Mouse (Mus musculus) kidney, embryonic 14.5 days (tissue): ENCODE results near the gene Cox15. TPM values are rescaled to one million over a fixed set of nuclear protein-coding genes. Genes with fewer than 3 reads are reported as not detected.

Experiments used
- ATAC-seq: fragments of 200-750 bp; cut with Nextera tagmentation; 2 replicates; pipeline ENCODE4 v1.8.0; 2017; ENCODE audit warnings: moderate number of reproducible peaks, mild to moderate bottlenecking, moderate TSS enrichment, moderate library complexity; ENCODE audit not compliant: low FRiP score, low TSS enrichment
- H3K27ac ChIP-seq: fragments of 300-500 bp; sonication (generic); 2 replicates; pipeline ENCODE4 v1.5.1; 2014; ENCODE audit warnings: low read depth, mild to moderate bottlenecking, low read length, moderate library complexity, mixed read lengths
- H3K27me3 ChIP-seq: fragments of 300-500 bp; sonication (generic); 2 replicates; pipeline ENCODE4 v1.6.1; 2014; ENCODE audit warnings: mild to moderate bottlenecking, low read length; ENCODE audit not compliant: control insufficient read depth, insufficient read depth
- H3K36me3 ChIP-seq: fragments of 300-500 bp; sonication (generic); 2 replicates; pipeline ENCODE4 v1.6.1; 2014; ENCODE audit warnings: low read length, mixed read lengths; ENCODE audit not compliant: control insufficient read depth, insufficient read depth
- H3K4me1 ChIP-seq: fragments of 300-500 bp; sonication (generic); 2 replicates; pipeline ENCODE4 v1.6.1; 2014; ENCODE audit warnings: low read length, mixed read lengths; ENCODE audit not compliant: control insufficient read depth, insufficient read depth
- H3K4me2 ChIP-seq: fragments of 300-500 bp; sonication (generic); replicated peaks from 2 replicates; pipeline ENCODE4 v1.6.1; 2014; ENCODE audit warnings: low read depth, mild to moderate bottlenecking, low read length
- H3K4me3 ChIP-seq: fragments of 300-500 bp; sonication (generic); 2 replicates; pipeline ENCODE4 v1.5.1; 2014; ENCODE audit warnings: mild to moderate bottlenecking, low read length
- H3K9ac ChIP-seq: fragments of 300-500 bp; sonication (generic); 2 replicates; pipeline ENCODE4 v1.6.1; 2014; ENCODE audit warnings: low read depth, mild to moderate bottlenecking, low read length, moderate library complexity
- H3K9me3 ChIP-seq: fragments of 300-500 bp; sonication (generic); 2 replicates; pipeline ENCODE4 v1.6.1; 2016; ENCODE audit warnings: low read length; ENCODE audit not compliant: control insufficient read depth
- WGBS: fragments of 180-500 bp; shearing (Covaris S2); extraction: QIAGEN DNeasy Blood & Tissue Kit; methylation state at CpG from one replicate; pipeline ENCODE4 v1.1.7; 2014; 5-methylcytosine and 5-hydroxymethylcytosine counted together
- polyA plus RNA-seq: library from polyadenylated mRNA; unstranded; fragments of >200 nt; fragmentation: Nextera tagmentation; extraction: Ambion mirVana; gene quantifications from 2 replicates; pipeline ENCODE4 v1.2.1, GENCODE M21; 2014

Gene Cox15
- polyA plus RNA-seq, 1 experiment from 2014 or later: 10.5 TPM

GRCm38 (mm10) chr19:43724194-43724593 is 28.6 kb downstream of the Cox15 start:
- Histone ChIP-seq H3K27ac (no peak overlapping the region), H3K4me2 (no peak overlapping the region), H3K36me3 (peaks cover 55% of the 10 kb centered on the region), H3K9ac (no peak overlapping the region), H3K27me3 (no peaks in the 10 kb centered on the region), H3K4me1 (no peaks in the 10 kb centered on the region), H3K9me3 (no peaks in the 10 kb centered on the region), H3K4me3 (no peak overlapping the region)
- WGBS: 93% methylated on average over 20 of the region's 20 CpGs
- no peak for ATAC-seq

GRCm38 (mm10) chr19:43723501-43723900 is 29.3 kb downstream of the Cox15 start:
- no peak overlapping the region for H3K4me3 ChIP-seq
- no peak for ATAC-seq
- 86% methylated on average over 10 of the region's 10 CpGs for WGBS
- no peak overlapping the region for H3K27ac ChIP-seq
- no peaks in the 10 kb centered on the region for H3K4me1 ChIP-seq
- H3K9ac ChIP-seq: no peak overlapping the region
- peaks cover 58% of the 10 kb centered on the region for H3K36me3 ChIP-seq
- no peaks in the 10 kb centered on the region for H3K27me3 ChIP-seq
- no peak overlapping the region for H3K4me2 ChIP-seq
- no peaks in the 10 kb centered on the region for H3K9me3 ChIP-seq

GRCm38 (mm10) chr19:43722891-43723290 is 29.9 kb downstream of the Cox15 start:
- no peak for ATAC-seq
- Histone ChIP-seq H3K4me2 (no peak overlapping the region), H3K4me3 (no peak overlapping the region), H3K36me3 (peaks cover 59% of the 10 kb centered on the region), H3K27ac (no peak overlapping the region), H3K9ac (no peak overlapping the region), H3K4me1 (no peaks in the 10 kb centered on the region), H3K27me3 (no peaks in the 10 kb centered on the region), H3K9me3 (no peaks in the 10 kb centered on the region)
- WGBS: 86% methylated on average over 8 of the region's 8 CpGs

GRCm38 (mm10) chr19:43720061-43720460 is 32.7 kb downstream of the Cox15 start:
- H3K4me3 ChIP-seq: no peak overlapping the region
- H3K36me3 ChIP-seq: peaks cover 41% of the 10 kb centered on the region; the same call in 1 of the 2 replicates
- H3K4me2 ChIP-seq: no peak overlapping the region
- H3K9ac ChIP-seq: no peak overlapping the region
- 95% methylated on average over 11 of the region's 11 CpGs for WGBS
- no peaks in the 10 kb centered on the region for H3K27me3 ChIP-seq
- no peak overlapping the region for H3K27ac ChIP-seq
- H3K9me3 ChIP-seq: no peaks in the 10 kb centered on the region
- no peak for ATAC-seq
- no peaks in the 10 kb centered on the region for H3K4me1 ChIP-seq

- H3K36me3 ChIP-seq: peaks cover 11% of the 10 kb centered on the region
- H3K4me2 ChIP-seq: no peak overlapping the region
- 62% methylated on average over 5 of the region's 5 CpGs for WGBS
- H3K9me3 ChIP-seq: no peaks in the 10 kb centered on the region
- H3K27ac ChIP-seq: no peak overlapping the region
- no peaks in the 10 kb centered on the region for H3K27me3 ChIP-seq
- no peak for ATAC-seq
- no peak overlapping the region for H3K4me3 ChIP-seq
- H3K9ac ChIP-seq: no peak overlapping the region
- H3K4me1 ChIP-seq: no peaks in the 10 kb centered on the region
Observed at GRCm38 (mm10) chr19:43711971-43712370, 40.8 kb downstream of the Cox15 start.

- Histone ChIP-seq H3K4me1 (no peaks in the 10 kb centered on the region), H3K27ac (0 out of 2 replicates have a peak overlapping the region, but pooled peaks have one; percentile 47), H3K4me2 (no peak overlapping the region), H3K27me3 (no peaks in the 10 kb centered on the region), H3K9me3 (no peaks in the 10 kb centered on the region), H3K4me3 (no peak overlapping the region), H3K36me3 (peaks cover 11% of the 10 kb centered on the region), H3K9ac (no peak overlapping the region)
- ATAC-seq: no peak
- 56% methylated on average over 22 of the region's 22 CpGs for WGBS
Observed at GRCm38 (mm10) chr19:43711159-43711916, 41.5 kb downstream of the Cox15 start.

GRCm38 (mm10) chr19:43709317-43709716 is 43.5 kb downstream of the Cox15 start:
- no peaks in the 10 kb centered on the region for H3K9me3 ChIP-seq
- peaks cover 30% of the 10 kb centered on the region for H3K36me3 ChIP-seq
- no peak overlapping the region for H3K27ac ChIP-seq
- no peak overlapping the region for H3K9ac ChIP-seq
- WGBS: 80% methylated on average over 8 of the region's 8 CpGs
- H3K4me2 ChIP-seq: no peak overlapping the region
- no peaks in the 10 kb centered on the region for H3K4me1 ChIP-seq
- H3K27me3 ChIP-seq: no peaks in the 10 kb centered on the region
- no peak overlapping the region for H3K4me3 ChIP-seq
- ATAC-seq: no peak

GRCm38 (mm10) chr19:43708206-43708605 is 44.6 kb downstream of the Cox15 start:
- no peak for ATAC-seq
- H3K4me2 ChIP-seq: no peak overlapping the region
- H3K9ac ChIP-seq: no peak overlapping the region
- H3K9me3 ChIP-seq: no peaks in the 10 kb centered on the region
- no peak overlapping the region for H3K27ac ChIP-seq
- 93% methylated on average over 7 of the region's 7 CpGs for WGBS
- H3K36me3 ChIP-seq: peaks cover 32% of the 10 kb centered on the region
- no peaks in the 10 kb centered on the region for H3K4me1 ChIP-seq
- no peak overlapping the region for H3K4me3 ChIP-seq
- no peaks in the 10 kb centered on the region for H3K27me3 ChIP-seq

GRCm38 (mm10) chr19:43704787-43705497 is 47.9 kb downstream of the Cox15 start:
- Histone ChIP-seq H3K27me3 (no peaks in the 10 kb centered on the region), H3K4me2 (no peak overlapping the region), H3K9me3 (no peaks in the 10 kb centered on the region), H3K27ac (no peak overlapping the region), H3K9ac (no peak overlapping the region), H3K4me1 (no peaks in the 10 kb centered on the region), H3K36me3 (peaks cover 42% of the 10 kb centered on the region), H3K4me3 (no peak overlapping the region)
- 82% methylated on average over 17 of the region's 17 CpGs for WGBS
- no peak for ATAC-seq
